Mouse (Mus musculus) CD8-positive naive resting alpha-beta T cell, adult 2 months (primary cell): ENCODE measurements around the gene Pex16.

Experiments used
- DNase-seq, 2 experiments: peaks; one replicate each; pipeline ENCODE4 v3.0.0; 2022; ENCODE audit warnings: low read depth in 2 of 2, low spot score in 2 of 2

Gene Pex16

DNA sequence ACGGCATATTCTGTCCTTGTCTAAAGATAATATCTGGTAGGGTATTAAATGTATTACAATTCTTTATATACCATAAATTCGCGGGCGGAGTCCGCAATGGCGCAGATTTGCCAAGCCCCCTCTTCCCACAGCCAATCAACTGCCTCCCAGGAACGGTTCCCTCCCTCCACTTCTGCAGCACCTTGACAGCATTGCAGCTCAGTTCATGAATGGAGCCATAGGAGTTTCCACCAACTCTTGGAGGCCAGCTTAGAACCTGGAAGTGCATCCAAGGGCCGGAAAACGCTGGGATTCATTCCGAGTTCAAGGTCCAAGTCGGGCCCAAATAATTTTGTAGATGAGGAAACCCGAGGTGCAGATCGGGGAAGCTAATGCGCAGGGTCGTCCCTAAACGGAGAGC lies at the start of gene Pex16, which contains the start of gene Large2:
Gene Pex16 (plus strand): TSS at position 163 of the 400 bp plus-strand sequence.
Gene Large2 (minus strand): TSS at position 356 of the 400 bp plus-strand sequence.
- peak; percentile 25 to 45 for DNase-seq

GRCm38 (mm10) chr2:92325676-92326075 lies 48.8 kb upstream of the Pex16 start:
- DNase-seq: no peak

GRCm38 (mm10) chr2:92326221-92326620 lies 48.3 kb upstream of the Pex16 start:
- DNase-seq: no peak

- no peak for DNase-seq
Measured at GRCm38 (mm10) chr2:92327601-92328000, 46.9 kb upstream of the Pex16 start.

DNA sequence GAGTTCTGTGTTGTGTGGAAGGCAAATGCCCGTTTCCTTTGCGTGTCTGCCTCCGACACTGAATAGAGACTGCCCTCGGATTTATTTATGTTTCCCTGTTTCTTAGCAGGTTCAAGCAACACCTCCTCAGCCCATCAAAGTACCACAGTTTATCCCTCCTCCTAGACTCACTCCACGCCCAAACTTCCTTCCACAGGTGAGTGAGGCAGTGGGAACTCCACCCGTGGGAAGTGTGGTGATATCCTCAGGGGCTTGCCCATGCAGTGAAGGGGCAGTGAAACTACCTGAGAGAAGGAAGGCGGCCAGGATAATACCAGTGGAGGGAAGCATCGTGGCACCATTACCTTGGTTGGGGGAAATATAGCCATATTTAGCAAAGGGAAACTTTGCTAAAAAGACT lies 46.3 kb upstream of the Pex16 start:
- no peak for DNase-seq

DNA sequence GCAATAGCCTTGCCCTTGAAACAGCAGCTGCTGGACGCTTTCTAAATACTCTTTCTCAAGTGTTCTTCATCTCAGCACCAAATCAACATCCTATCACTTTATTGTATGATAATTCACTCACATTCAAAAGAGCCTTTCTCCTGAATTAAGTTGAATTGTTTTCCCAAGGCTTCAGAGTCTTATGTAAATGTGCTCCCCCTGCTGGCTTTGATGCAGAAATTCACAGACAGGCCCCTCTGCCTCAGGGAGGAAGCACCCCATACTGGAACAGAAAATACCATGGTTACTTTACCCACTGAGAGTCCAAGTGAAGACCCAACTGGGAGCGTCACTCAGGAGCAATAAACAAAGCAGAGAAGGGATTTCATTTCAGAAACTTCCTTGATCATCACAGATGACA lies 43.6 kb upstream of the Pex16 start:
- DNase-seq: peak; percentile 4 to 13

DNA sequence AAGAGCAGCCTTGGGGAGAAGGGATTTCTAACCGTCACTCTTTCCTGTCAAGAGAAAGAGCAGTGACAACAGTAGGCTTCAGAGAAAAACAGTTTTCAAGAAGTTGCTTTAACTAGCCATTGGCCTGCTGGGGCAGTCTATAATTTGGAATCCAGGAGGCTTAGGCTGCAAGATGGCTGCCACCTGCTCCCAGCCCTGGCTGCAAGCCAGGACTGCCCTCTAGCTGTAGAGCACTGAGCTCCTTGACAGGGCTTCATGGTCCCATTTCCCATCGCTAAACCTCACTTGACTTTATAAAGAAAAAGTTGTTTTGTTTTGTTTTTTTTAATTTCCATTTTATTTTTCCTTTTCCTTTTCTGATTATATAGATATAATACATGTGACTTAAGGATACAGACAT lies 43.1 kb upstream of the Pex16 start:
- DNase-seq: no peak

DNA sequence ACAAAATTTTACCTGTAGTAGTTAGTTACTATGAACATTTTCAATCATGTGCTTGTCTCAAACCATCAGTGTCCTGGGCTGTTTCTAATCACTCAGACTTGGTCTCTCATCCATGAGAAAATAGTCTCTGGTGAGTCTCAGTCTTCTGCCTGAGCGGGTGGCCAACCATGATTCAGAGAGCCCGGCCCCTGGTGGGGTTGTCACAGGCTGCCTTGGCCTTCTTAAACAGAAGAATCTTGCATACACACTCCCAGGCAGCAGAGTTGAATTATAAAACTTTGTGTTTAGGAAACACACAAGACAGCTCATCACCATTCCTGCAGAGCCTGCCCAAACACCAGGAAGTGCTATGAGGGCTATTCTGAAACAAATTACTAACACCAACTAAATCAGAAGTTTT lies 42.6 kb upstream of the Pex16 start:
- no peak for DNase-seq

DNA sequence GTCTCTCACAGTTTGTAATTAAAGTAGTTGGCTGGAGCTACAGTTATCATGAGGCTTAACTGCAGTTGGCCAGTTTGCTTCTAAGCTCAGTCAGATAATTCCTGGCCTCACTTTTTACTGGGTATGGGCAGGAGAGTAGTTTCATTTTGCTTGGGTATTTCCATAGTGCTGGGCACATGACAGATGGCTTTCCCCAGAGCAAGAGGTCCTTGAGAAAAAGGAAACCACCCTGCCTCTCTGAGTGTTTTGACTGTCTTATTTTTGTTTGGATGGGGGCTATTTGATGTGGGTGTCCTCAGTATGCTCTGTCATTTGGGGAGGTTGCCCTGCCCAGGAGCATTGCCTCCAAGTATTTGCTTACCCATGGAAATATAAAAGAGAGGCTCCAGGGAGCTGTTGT lies 32.1 kb upstream of the Pex16 start:
- no peak for DNase-seq

DNA sequence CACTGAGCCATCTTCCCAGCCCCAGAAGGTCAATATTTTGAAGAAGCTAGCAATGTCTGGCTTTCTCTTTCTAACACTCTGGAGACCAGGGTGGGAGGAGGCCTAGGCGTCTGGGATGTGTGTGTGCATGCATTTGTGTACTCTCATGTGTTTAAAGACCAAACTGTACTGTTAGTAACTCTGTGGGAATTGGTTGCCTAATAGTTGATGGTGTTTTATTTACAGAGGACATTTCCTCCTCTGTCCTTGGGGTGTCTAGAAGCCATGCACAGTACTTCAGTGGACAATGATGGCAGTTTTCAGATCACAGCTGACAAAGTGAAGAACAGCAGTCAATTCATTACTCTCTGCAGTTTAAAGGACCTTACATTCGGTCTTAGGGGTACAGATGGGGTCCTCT lies 27.3 kb upstream of the Pex16 start:
- no peak for DNase-seq

- DNase-seq: no peak
Measured at GRCm38 (mm10) chr2:92349589-92350425, 24.7 kb upstream of the Pex16 start.

- DNase-seq: no peak
Measured at GRCm38 (mm10) chr2:92350686-92351085, 23.8 kb upstream of the Pex16 start.

- no peak for DNase-seq
Measured at GRCm38 (mm10) chr2:92353402-92353801, 21.1 kb upstream of the Pex16 start.

DNA sequence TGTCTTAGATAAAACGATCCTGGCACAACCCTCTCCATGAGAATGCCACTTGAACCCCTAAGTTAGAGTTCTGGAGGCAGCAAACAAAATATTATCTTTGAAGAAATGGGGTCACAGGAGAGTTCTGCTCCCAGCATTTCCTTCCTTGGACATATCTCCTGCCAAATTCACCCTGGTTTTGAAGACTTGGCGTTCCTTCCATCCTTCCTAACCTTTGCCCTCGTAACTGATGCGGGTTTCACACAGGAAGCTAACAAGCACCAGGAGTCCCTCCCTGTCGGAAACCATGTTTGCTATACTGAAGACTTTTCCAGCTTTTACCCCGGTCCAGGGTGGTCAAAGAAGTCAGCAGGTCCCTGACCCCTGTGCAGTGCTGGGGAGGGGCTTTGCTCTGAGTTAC lies 20.3 kb upstream of the Pex16 start:
- no peak for DNase-seq

DNA sequence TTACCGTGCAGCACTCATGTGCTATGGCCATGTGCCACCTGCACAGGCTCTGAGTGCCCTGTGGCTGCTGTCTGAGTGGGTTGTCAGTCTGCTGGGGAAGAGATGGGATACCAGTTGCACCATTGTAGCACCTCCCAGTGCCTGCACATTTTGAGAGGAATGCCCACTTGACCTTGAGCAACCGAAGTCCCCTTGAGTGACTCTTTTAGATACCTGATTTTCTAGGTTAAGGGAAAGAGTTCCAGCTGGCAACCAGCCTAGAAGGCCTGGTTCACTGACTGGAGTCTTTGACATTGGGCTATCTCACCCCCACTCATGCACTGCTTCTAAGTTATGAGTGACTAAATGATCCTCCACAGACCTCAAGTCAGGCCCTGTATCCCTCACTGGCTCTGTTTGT lies 15.2 kb upstream of the Pex16 start:
- no peak for DNase-seq

DNA sequence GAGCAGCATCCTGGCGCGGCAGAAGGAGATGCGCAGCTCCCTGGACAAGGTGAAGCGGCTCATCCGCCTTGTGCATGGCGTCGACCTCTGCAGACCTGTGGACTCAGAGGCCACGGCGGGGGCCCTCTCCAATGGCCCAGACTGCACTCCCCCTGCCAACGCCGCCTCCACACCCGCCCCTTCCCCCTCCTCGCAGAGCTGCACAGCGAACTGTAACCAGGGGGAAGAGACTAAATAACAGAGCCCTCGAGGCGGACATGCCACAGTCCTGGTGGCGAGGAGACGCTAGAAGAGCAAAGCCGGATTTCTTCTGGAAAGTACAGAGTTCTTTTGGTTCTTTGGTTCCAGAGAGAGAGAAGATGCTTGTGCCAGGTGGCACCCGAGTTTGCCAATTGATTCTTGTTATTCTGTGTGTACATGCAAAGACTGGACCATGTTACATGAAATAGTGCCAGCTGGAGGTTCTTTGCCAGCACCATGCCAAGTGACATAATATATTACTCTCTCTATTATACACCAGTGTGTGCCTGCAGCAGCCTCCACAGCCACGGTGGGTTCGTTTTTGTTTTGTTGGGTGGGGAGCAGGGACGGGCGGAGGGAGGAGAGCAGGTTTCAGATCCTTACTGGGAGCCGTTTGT lies 14.2 kb upstream of the Pex16 start:
- DNase-seq: no peak

- DNase-seq: no peak
Measured at GRCm38 (mm10) chr2:92360893-92361292, 13.6 kb upstream of the Pex16 start.

GRCm38 (mm10) chr2:92361795-92362194 lies 12.7 kb upstream of the Pex16 start:
- DNase-seq: no peak

DNA sequence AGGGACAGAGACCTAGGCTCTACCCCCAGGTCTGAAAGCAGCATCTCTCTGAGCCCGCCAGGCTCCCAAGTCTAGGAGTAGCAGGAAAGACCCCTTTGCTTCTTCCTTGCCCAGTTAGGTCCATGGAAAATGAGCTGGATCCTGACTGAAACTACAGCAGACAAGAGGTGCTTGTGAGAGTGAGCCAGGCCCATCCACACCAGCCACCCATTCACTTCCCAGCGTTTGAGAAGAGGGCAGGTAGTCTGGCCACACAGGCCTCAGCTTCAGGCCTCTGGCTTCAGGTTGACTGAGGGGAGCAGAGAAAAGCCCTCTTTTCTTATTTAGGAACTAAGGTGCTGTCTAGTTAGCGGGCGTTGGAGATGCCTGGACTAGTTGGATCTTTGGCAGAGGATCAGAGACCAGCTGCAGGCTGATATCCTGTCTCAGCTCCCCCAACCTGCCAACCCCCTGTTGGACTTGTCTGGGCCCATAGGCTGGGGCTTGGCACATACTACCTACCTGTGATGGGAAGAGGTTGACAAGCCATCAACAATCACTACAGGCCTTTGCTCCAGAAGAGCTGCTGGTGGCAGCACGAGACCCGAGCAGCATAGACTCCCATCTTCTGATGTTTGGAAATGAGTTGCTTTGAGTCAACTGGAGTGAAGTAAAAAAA lies 11.8 kb upstream of the Pex16 start:
- DNase-seq: no peak

GRCm38 (mm10) chr2:92364086-92364485 lies 10.4 kb upstream of the Pex16 start:
- DNase-seq: no peak

- DNase-seq: no peak
Measured at GRCm38 (mm10) chr2:92365568-92365967, 8.9 kb upstream of the Pex16 start.

- DNase-seq: no peak
Measured at GRCm38 (mm10) chr2:92367383-92368029, 7.0 kb upstream of the Pex16 start.
